Mouse (Mus musculus) hindbrain, embryonic 13.5 days (tissue): ENCODE results near the gene Abcf2. TPM values are rescaled to one million over a fixed set of nuclear protein-coding genes. Genes with fewer than 3 reads are reported as not detected.

Experiments used
- ATAC-seq: fragments of 200-750 bp; cut with Nextera tagmentation; 2 replicates; pipeline ENCODE4 v1.8.0; 2017; ENCODE audit warnings: moderate TSS enrichment; ENCODE audit not compliant: low FRiP score
- H3K27ac ChIP-seq: fragments of 300-500 bp; sonication (generic); 2 replicates; pipeline ENCODE4 v1.5.1; 2015; ENCODE audit warnings: inconsistent platforms, mild to moderate bottlenecking, moderate library complexity
- H3K27me3 ChIP-seq: fragments of 300-500 bp; sonication (generic); 2 replicates; pipeline ENCODE4 v1.6.1; 2015; ENCODE audit warnings: mild to moderate bottlenecking, inconsistent platforms
- H3K36me3 ChIP-seq: fragments of 300-500 bp; sonication (generic); 2 replicates; pipeline ENCODE4 v1.6.1; 2015; ENCODE audit warnings: mild to moderate bottlenecking, inconsistent platforms
- H3K4me1 ChIP-seq: fragments of 300-500 bp; sonication (generic); replicated peaks from 2 replicates; pipeline ENCODE4 v1.6.1; 2015; ENCODE audit warnings: inconsistent platforms
- H3K4me2 ChIP-seq: fragments of 300-500 bp; sonication (generic); 2 replicates; pipeline ENCODE4 v1.6.1; 2015; ENCODE audit warnings: inconsistent platforms, mild to moderate bottlenecking, moderate library complexity
- H3K4me3 ChIP-seq: fragments of 300-500 bp; sonication (generic); 2 replicates; pipeline ENCODE4 v1.5.1; 2015; ENCODE audit warnings: mild to moderate bottlenecking, inconsistent platforms
- H3K9ac ChIP-seq: fragments of 300-500 bp; sonication (generic); 2 replicates; pipeline ENCODE4 v1.6.1; 2015; ENCODE audit warnings: mild to moderate bottlenecking, inconsistent platforms
- H3K9me3 ChIP-seq: fragments of 300-500 bp; sonication (generic); 2 replicates; pipeline ENCODE4 v1.6.1; 2016; ENCODE audit warnings: inconsistent platforms
- WGBS: fragments of 180-500 bp; shearing (Covaris S2); methylation state at CpG from one replicate; pipeline ENCODE4 v1.1.7; 2015; 5-methylcytosine and 5-hydroxymethylcytosine counted together
- polyA plus RNA-seq: library from polyadenylated mRNA; unstranded; fragments of >200 nt; fragmentation: Nextera tagmentation; extraction: Ambion mirVana; gene quantifications from 2 replicates; pipeline ENCODE4 v1.2.1, GENCODE M21; 2015

Gene Abcf2
- 91.6 and 92.3 TPM in 2 replicates for polyA plus RNA-seq

DNA sequence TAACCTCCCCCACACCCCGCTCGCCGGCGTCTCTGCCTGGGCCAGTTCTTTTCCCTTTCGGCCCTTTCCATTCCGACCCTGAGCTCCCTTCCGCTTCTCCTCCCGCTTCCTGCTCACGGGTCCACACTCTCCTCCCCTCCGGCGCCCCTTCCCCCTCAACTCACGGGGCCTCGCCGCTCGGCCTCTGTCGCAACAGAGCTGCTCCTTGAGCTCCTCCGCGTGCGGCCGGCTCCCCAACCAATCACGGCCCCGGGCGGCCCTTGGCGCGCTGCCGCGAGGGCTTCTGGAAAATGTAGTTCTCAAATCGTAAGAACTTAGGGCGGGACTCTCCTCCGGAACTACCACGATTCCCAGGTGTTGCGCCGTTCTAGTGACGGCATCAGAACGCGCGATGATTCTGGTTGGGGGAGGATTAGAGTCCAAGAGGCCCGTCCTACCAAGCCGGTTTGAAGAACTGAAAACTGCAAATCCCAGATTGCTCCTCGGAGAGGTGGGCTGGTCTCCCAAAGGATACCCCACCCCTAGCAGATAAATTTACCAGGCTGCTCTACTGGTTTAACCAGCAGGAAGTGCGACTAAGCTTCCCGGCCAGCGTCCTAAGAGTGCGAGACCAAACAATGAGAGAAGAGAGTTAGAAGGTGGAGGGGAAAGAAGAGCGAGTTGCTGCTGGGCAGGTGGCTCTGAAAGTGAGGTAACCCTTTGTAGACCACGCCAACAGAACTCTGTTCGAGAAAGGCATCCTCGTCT, at the start of gene Abcf2:
TSS of gene Abcf2 (minus strand) at position 285 of the 747 bp plus-strand sequence.
- WGBS: under 1% methylated on average over 48 of the region's 48 CpGs

DNA sequence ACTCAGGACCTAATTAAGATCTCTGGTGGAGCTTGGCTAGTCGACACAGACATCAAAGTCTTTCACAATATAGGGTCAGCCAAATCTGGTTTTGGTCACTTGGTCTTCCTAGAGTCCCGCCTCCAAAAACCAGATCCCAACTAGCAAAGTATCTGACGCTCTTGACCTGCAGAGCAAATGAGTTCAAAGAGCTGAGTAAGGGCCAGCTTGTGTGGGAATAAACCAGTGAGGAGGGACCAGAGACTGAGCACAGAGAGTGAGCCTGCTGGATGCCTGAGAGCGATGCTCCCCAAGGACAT, 47.5 kb upstream of the Abcf2 start:
- Histone ChIP-seq H3K4me2 (peak overlapping the region; percentile 67), H3K9ac (peak overlapping the region; percentile 94), H3K4me3 (peak overlapping the region; percentile 60), H3K4me1 (peaks cover 40% of the 10 kb centered on the region), H3K27ac (peak overlapping the region; percentile 6; the same call in 1 of the 2 replicates), H3K9me3 (no peaks in the 10 kb centered on the region), H3K27me3 (peaks cover 28% of the 10 kb centered on the region), H3K36me3 (no peaks in the 10 kb centered on the region)
- 33% methylated on average over 4 of the region's 4 CpGs for WGBS
- ATAC-seq: no peak

More for the DNA sequence above, at the start of gene Abcf2:
- peak within 1 kb of the TSS; percentile 81 for H3K9ac ChIP-seq
- H3K4me3 ChIP-seq: peak within 1 kb of the TSS; percentile 76
- peaks cover 28% of the 10 kb centered on the region for H3K36me3 ChIP-seq
- no peaks in the 10 kb centered on the region for H3K9me3 ChIP-seq
- H3K4me1 ChIP-seq: peaks cover 20% of the 10 kb centered on the region
- no peaks in the 10 kb centered on the region for H3K27me3 ChIP-seq
- H3K27ac ChIP-seq: peak within 1 kb of the TSS; percentile 83
- H3K4me2 ChIP-seq: peak within 1 kb of the TSS; percentile 88
- ATAC-seq: peak; percentile 96

- WGBS: 3% methylated on average over 32 of the region's 37 CpGs
- no peaks in the 10 kb centered on the region for H3K36me3 ChIP-seq
These were observed 46.9 kb upstream of the Abcf2 start, which contains the start of gene Smarcd3 for GRCm38 (mm10) chr5:24623986-24624821. TSS of gene Smarcd3 (minus strand) at chr5:24624411.

GRCm38 (mm10) chr5:24623041-24623985, 46.0 kb upstream of the Abcf2 start:
- H3K9ac ChIP-seq: peak overlapping the region; percentile 94
- peak overlapping the region; percentile 55; the same call in 1 of the 2 replicates for H3K27ac ChIP-seq
- 47% methylated on average over 8 of the region's 8 CpGs for WGBS
- H3K27me3 ChIP-seq: peaks cover 28% of the 10 kb centered on the region
- H3K4me3 ChIP-seq: peak overlapping the region; percentile 60
- peak; percentile 3; the same call in 1 of the 2 replicates for ATAC-seq
- H3K4me2 ChIP-seq: peak overlapping the region; percentile 67
- no peaks in the 10 kb centered on the region for H3K36me3 ChIP-seq
- H3K9me3 ChIP-seq: no peaks in the 10 kb centered on the region
- H3K4me1 ChIP-seq: peaks cover 40% of the 10 kb centered on the region

More at GRCm38 (mm10) chr5:24623986-24624821, 46.9 kb upstream of the Abcf2 start, which contains the start of gene Smarcd3:
- Histone ChIP-seq H3K4me1 (peaks cover 40% of the 10 kb centered on the region), H3K4me2 (peak within 1 kb of the TSS; percentile 67), H3K4me3 (peak within 1 kb of the TSS; percentile 60), H3K9me3 (no peaks in the 10 kb centered on the region), H3K9ac (peak within 1 kb of the TSS; percentile 94), H3K27me3 (peaks cover 28% of the 10 kb centered on the region), H3K27ac (peak within 1 kb of the TSS; percentile 55)
- peak; percentile 83 for ATAC-seq

DNA sequence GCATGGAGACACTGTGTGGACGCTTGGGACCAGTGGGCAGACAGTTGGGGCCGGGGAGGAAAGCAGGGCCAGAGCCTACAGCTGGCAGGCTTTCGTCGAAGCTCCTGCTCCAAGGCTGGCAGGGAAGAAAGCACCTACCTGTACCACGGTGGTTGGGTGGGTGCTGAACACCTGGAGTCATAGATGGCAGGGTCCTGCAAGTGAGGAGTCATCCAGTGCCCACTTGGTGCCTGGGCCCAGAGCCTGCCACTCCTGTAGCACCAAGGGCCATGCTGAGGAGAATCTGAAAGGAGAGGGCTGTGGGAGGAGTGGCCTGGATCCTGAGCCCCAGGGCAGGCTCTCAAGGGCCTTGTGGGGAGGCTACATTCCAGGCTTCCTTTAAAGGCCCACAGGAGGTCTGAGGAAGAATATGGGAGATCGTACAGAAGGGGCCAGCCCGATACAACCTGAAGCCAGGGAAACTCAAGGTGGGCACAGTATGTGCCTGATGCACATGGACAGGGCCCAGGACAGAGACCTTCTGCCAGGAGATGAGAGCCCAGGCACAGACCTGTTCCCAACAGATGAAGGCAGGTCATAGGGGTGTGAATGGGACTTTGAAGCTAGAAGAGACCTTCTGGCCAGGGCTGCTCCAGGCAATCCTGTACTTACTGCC, 45.2 kb upstream of the Abcf2 start:
- WGBS: 76% methylated on average over 7 of the region's 7 CpGs
- peaks cover 40% of the 10 kb centered on the region for H3K4me1 ChIP-seq
- H3K4me3 ChIP-seq: no peak overlapping the region
- no peaks in the 10 kb centered on the region for H3K9me3 ChIP-seq
- peak overlapping the region; percentile 67; the same call in 1 of the 2 replicates for H3K4me2 ChIP-seq
- no peak overlapping the region for H3K27ac ChIP-seq
- peaks cover 28% of the 10 kb centered on the region for H3K27me3 ChIP-seq
- H3K36me3 ChIP-seq: no peaks in the 10 kb centered on the region
- H3K9ac ChIP-seq: peak overlapping the region; percentile 94
- no peak for ATAC-seq

DNA sequence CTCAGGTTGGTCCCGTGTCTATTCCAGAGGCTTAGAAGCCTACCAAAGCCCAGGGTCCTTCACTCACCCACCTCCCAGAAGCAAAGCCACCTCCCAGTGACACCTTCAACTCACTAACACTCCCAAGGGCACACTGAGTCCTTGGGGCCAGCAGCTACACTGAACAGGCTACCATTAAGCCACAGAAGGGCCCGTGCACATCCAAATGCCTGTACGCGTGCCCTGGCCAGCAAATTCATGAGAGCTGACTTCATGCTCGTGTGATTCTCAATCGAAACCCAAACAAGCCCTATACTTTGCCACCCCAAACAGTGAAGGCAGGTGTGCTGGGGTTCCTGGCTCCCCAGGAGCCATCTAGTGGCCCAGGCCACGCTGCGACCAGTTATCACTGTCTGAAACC, 43.4 kb upstream of the Abcf2 start:
- ATAC-seq: no peak
- Histone ChIP-seq H3K4me3 (no peak overlapping the region), H3K4me1 (peaks cover 40% of the 10 kb centered on the region), H3K9me3 (no peaks in the 10 kb centered on the region), H3K4me2 (no peak overlapping the region), H3K9ac (peak overlapping the region; percentile 9; the same call in 1 of the 2 replicates), H3K27me3 (peaks cover 26% of the 10 kb centered on the region), H3K27ac (no peak overlapping the region), H3K36me3 (no peaks in the 10 kb centered on the region)
- WGBS: 75% methylated on average over 8 of the region's 8 CpGs

DNA sequence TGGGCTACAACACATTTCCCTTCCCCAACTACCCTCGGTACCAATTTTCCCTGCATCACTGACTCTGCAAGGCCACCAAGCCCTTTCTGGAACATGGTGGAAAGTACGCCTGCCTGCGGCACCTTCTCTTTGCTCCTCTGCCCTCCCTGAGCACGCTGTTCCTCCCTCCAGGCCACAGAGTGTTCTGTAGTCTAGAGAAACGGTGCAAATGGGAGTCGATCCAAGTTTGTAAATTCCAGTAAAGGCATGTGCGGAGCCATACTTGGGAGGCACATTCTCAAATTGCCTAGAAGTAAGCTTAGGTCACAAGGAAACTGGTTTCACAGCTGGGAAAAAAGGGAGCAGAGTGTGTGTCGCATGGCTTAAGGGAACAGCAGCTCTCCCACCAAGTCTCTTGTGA, 42.8 kb upstream of the Abcf2 start:
- no peak overlapping the region for H3K4me2 ChIP-seq
- no peaks in the 10 kb centered on the region for H3K36me3 ChIP-seq
- no peaks in the 10 kb centered on the region for H3K9me3 ChIP-seq
- no peak overlapping the region for H3K4me3 ChIP-seq
- WGBS: 79% methylated on average over 8 of the region's 8 CpGs
- peak overlapping the region; percentile 31; the same call in 1 of the 2 replicates for H3K9ac ChIP-seq
- no peak overlapping the region for H3K27ac ChIP-seq
- peaks cover 42% of the 10 kb centered on the region for H3K4me1 ChIP-seq
- no peak for ATAC-seq
- H3K27me3 ChIP-seq: peaks cover 24% of the 10 kb centered on the region

DNA sequence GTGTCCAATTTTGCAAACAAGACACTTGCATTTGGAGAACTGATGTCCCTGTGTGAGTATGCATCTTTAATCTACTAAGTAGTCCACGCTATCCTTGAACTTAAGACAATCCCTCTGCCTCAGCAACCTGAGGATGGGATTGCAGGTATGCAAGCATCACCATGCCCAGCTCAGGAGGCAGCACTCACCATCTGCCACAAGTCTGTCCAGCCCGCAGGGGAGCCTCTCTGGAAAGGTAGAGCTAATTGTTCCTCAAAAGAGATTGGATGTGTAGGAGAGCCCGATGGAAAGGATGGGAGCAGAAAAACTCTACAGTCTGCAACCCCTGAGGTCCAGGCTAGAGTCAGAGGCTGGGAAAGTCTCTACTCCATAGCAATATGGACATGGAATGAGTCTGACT, 41.7 kb upstream of the Abcf2 start:
- ATAC-seq: no peak
- Histone ChIP-seq H3K4me2 (no peak overlapping the region), H3K27ac (no peak overlapping the region), H3K4me1 (peaks cover 37% of the 10 kb centered on the region), H3K36me3 (no peaks in the 10 kb centered on the region), H3K9ac (no peak overlapping the region), H3K9me3 (no peaks in the 10 kb centered on the region), H3K27me3 (peaks cover 21% of the 10 kb centered on the region), H3K4me3 (no peak overlapping the region)
- WGBS: 80% methylated on average over 3 of the region's 3 CpGs

DNA sequence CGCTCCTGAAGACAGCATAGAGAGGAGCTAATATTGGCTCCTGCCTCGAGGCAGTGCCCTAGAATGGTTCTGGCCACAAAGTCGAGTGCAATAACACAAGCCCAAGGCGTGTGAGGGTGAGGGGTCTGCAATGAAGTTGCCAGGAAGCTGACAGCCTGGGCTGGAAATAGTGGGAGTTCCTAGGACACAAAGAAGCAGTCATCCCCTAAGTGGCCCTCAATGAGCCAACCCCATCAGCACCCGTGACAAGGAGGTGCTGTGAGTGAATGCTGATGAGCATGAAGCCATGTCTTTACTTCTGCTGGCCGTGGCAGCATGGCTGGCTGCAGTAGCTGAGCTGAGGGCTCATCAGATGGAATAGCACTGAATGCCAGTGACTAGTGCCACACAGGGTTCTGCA, 37.8 kb upstream of the Abcf2 start:
- Histone ChIP-seq H3K4me3 (no peak overlapping the region), H3K36me3 (no peaks in the 10 kb centered on the region), H3K4me1 (peaks cover 27% of the 10 kb centered on the region), H3K27ac (no peak overlapping the region), H3K4me2 (no peak overlapping the region), H3K9ac (no peak overlapping the region), H3K9me3 (no peaks in the 10 kb centered on the region), H3K27me3 (no peaks in the 10 kb centered on the region)
- no peak for ATAC-seq
- 50% methylated on average over 6 of the region's 6 CpGs for WGBS

- WGBS: 70% methylated on average over 5 of the region's 5 CpGs
- peak overlapping the region; percentile 24; the same call in 1 of the 2 replicates for H3K9ac ChIP-seq
- H3K27me3 ChIP-seq: no peaks in the 10 kb centered on the region
- no peak overlapping the region for H3K4me2 ChIP-seq
- H3K27ac ChIP-seq: peak overlapping the region; percentile 71; the same call in 1 of the 2 replicates
- H3K4me1 ChIP-seq: peaks cover 36% of the 10 kb centered on the region
- H3K36me3 ChIP-seq: no peaks in the 10 kb centered on the region
- no peak overlapping the region for H3K4me3 ChIP-seq
- ATAC-seq: peak; percentile 40
- H3K9me3 ChIP-seq: no peaks in the 10 kb centered on the region
These were observed 35.0 kb upstream of the Abcf2 start for GRCm38 (mm10) chr5:24612302-24612649.
